Mouse (Mus musculus): ENCODE data around the gene Tmem252.
A peak's percentile ranks its signal among the peaks of the same experiment; 100 is the strongest.

Tmem252 gene

GRCm38 (mm10) chr19:24724362-24724761 is 50.6 kb downstream of the Tmem252 start:
- no peak for DNase-seq (ENCODE audit: low read depth, low spot score)

- DNase-seq (ENCODE audit: low read depth, low spot score): peak; percentile 14
Measured at GRCm38 (mm10) chr19:24730661-24731060, 56.9 kb downstream of the Tmem252 start.

All from skeletal muscle tissue, adult 2 months (tissue).